Comparison of ENCODE assay signal across 12 mouse cellular contexts in genomic region chr5:28124321-28125230, GRCm38 (mm10). TPM values are rescaled to one million over a fixed set of nuclear protein-coding genes. Genes with fewer than 3 reads are reported as not detected.
DNase-seq lines count a peak whose midpoint lies in the region; ATAC-seq lines count a peak whose summit lies in the region.
"Had no signal": no experiment of that assay in that cellular context is flagged by ENCODE, and none has a peak within 500 bp of the region (broad histone marks: within the 10 kb centered on the region; RNA-seq: fewer than 3 reads in every experiment).

No protein-coding gene starts in this region.

- 4% methylated on average over 28 of the region's 28 CpGs for WGBS in heart, embryonic 11.5 days (ENCODE audit: insufficient replicate concordance)
- WGBS in forebrain, embryonic 13.5 days, result 3% methylated on average over 28 of the region's 28 CpGs
- WGBS in midbrain, embryonic 13.5 days, result 2% methylated on average over 28 of the region's 28 CpGs

- no peak for DNase-seq in heart, adult 8-10 months (ENCODE audit: low spot score)
- DNase-seq in ES-CJ7 (ENCODE audit: low read depth, low spot score), result peak; percentile 9
- DNase-seq in right cerebral cortex, postnatal 4 days, result no peak
- DNase-seq in adrenal gland, adult 2 months, result no peak
- no peak for DNase-seq in right cerebral cortex, postnatal 25 days
- DNase-seq: adrenal gland, postnatal 10 days had no signal

- H3K9me3 ChIP-seq in heart, embryonic 11.5 days (replicated peaks; ENCODE audit: control insufficient read depth, low read length), result no peaks in the 10 kb centered on the region
- H3K9me3 ChIP-seq in forebrain, embryonic 13.5 days (replicated peaks), result no peaks in the 10 kb centered on the region
- no peaks in the 10 kb centered on the region for H3K9me3 ChIP-seq in midbrain, embryonic 13.5 days
- H3K9me3 ChIP-seq: embryonic facial prominence, embryonic 13.5 days; megakaryocyte, embryonic 14.5 days had no signal

- no peak overlapping the region for H3K9ac ChIP-seq in heart, embryonic 11.5 days (ENCODE audit: low read depth, low read length)
- no peak overlapping the region for H3K9ac ChIP-seq in forebrain, embryonic 13.5 days
- peak overlapping the region; percentile 59 for H3K9ac ChIP-seq in midbrain, embryonic 13.5 days (replicated peaks)
- H3K9ac ChIP-seq: embryonic facial prominence, embryonic 13.5 days had no signal

- peaks cover 84% of the 10 kb centered on the region for H3K27me3 ChIP-seq in heart, embryonic 11.5 days (ENCODE audit: control insufficient read depth, insufficient read depth, low read length)
- H3K27me3 ChIP-seq in forebrain, embryonic 13.5 days, result peaks cover 96% of the 10 kb centered on the region
- peaks cover 83% of the 10 kb centered on the region for H3K27me3 ChIP-seq in midbrain, embryonic 13.5 days

- no peaks in the 10 kb centered on the region for H3K36me3 ChIP-seq in heart, embryonic 11.5 days (ENCODE audit: control insufficient read depth, insufficient read depth, low read length)
- no peaks in the 10 kb centered on the region for H3K36me3 ChIP-seq in forebrain, embryonic 13.5 days (ENCODE audit: poor library complexity, severe bottlenecking)
- no peaks in the 10 kb centered on the region for H3K36me3 ChIP-seq in midbrain, embryonic 13.5 days
- H3K36me3 ChIP-seq: embryonic facial prominence, embryonic 13.5 days had no signal

- 0 out of 2 replicates have a peak overlapping the region, but pooled peaks have one; percentile 1 for H3K4me3 ChIP-seq in heart, embryonic 11.5 days (ENCODE audit: low read depth, low read length)
- H3K4me3 ChIP-seq in forebrain, embryonic 13.5 days, result no peak overlapping the region
- H3K4me3 ChIP-seq in midbrain, embryonic 13.5 days (replicated peaks), result peak overlapping the region; percentile 31
- H3K4me3 ChIP-seq: embryonic facial prominence, embryonic 13.5 days; megakaryocyte, embryonic 14.5 days had no signal

- no peak overlapping the region for H3K27ac ChIP-seq in heart, embryonic 11.5 days (ENCODE audit: low read depth, low read length)
- no peak overlapping the region for H3K27ac ChIP-seq in forebrain, embryonic 13.5 days
- H3K27ac ChIP-seq in midbrain, embryonic 13.5 days, result peak overlapping the region; percentile 87
- H3K27ac ChIP-seq: embryonic facial prominence, embryonic 13.5 days had no signal

- ATAC-seq in heart, embryonic 11.5 days (replicated peaks; ENCODE audit: insufficient number of reproducible peaks, low FRiP score, low TSS enrichment), result no peak
- 0 out of 2 replicates have a peak, but pooled peaks have one; percentile 48 for ATAC-seq in forebrain, embryonic 13.5 days
- ATAC-seq in midbrain, embryonic 13.5 days, result peak; percentile 84

- no peak overlapping the region for H3K4me2 ChIP-seq in heart, embryonic 11.5 days
- H3K4me2 ChIP-seq in forebrain, embryonic 13.5 days, result peak overlapping the region; percentile 22; the same call in 1 of the 2 replicates
- peak overlapping the region; percentile 48 for H3K4me2 ChIP-seq in midbrain, embryonic 13.5 days (replicated peaks)
- H3K4me2 ChIP-seq: embryonic facial prominence, embryonic 13.5 days had no signal

- H3K4me1 ChIP-seq in heart, embryonic 11.5 days (ENCODE audit: control insufficient read depth, insufficient read depth, low read length), result no peaks in the 10 kb centered on the region
- peaks cover 14% of the 10 kb centered on the region for H3K4me1 ChIP-seq in forebrain, embryonic 13.5 days
- peaks cover 17% of the 10 kb centered on the region for H3K4me1 ChIP-seq in midbrain, embryonic 13.5 days (replicated peaks)

RNA-seq across cellular contexts. Expression of gene En2, which starts 40.9 kb away (rescaled TPM):
- polyA plus RNA-seq in heart, embryonic 11.5 days (2014; fragmentation: Nextera tagmentation; extraction: Ambion mirVana), result not detected in 2 replicates
- under 1 TPM in 1 of 4 experiments, not detected in 3; 0.09 TPM for total RNA-seq in heart, adult 8-10 months (2022)
- polyA plus RNA-seq in forebrain, embryonic 13.5 days (2015; fragmentation: Nextera tagmentation; extraction: Ambion mirVana), result 0.04 TPM in 1 of 2 replicates, not detected in the other
- 1.9 and 2.2 TPM in 2 replicates for polyA plus RNA-seq in midbrain, embryonic 13.5 days (2015; fragmentation: Nextera tagmentation; extraction: Ambion mirVana)
- total RNA-seq in adrenal gland, adult 2 months (2021), result under 1 TPM; 0.07 to 0.17 TPM
- 0.12 and 0.19 TPM in 2 replicates for polyA plus RNA-seq in adrenal gland, adult 2 months (2012; rRNA removed)
- total RNA-seq: adrenal gland, postnatal 10 days had no signal
- polyA plus RNA-seq: embryonic facial prominence, embryonic 13.5 days; intestine, embryonic 14.5 days had no signal

RNA-seq across cellular contexts. Expression of gene Insig1, which starts 53.4 kb away (rescaled TPM):
- 34.6 and 37.8 TPM in 2 replicates for polyA plus RNA-seq in heart, embryonic 11.5 days (2014; fragmentation: Nextera tagmentation; extraction: Ambion mirVana)
- 10 to 100 TPM; 17.3 to 23.6 (median 18.3) TPM for total RNA-seq in heart, adult 8-10 months (2022)
- polyA plus RNA-seq in forebrain, embryonic 13.5 days (2015; fragmentation: Nextera tagmentation; extraction: Ambion mirVana), result 83.6 and 84.4 TPM in 2 replicates
- polyA plus RNA-seq in midbrain, embryonic 13.5 days (2015; fragmentation: Nextera tagmentation; extraction: Ambion mirVana), result 87.8 and 97.1 TPM in 2 replicates
- total RNA-seq in adrenal gland, adult 2 months (2021), result 100 to 1,000 TPM; 113 to 210 TPM
- 417 and 423 TPM in 2 replicates for polyA plus RNA-seq in adrenal gland, adult 2 months (2012; rRNA removed)
